ENCODE assay signal across 15 mouse cellular contexts in genomic region chr16:39402101-39402749, GRCm38 (mm10).
DNase-seq lines count a peak whose midpoint lies in the region; ATAC-seq lines count a peak whose summit lies in the region.
"Had no signal": no experiment of that assay in that cellular context is flagged by ENCODE, and none has a peak within 500 bp of the region (broad histone marks: within the 10 kb centered on the region; RNA-seq: fewer than 3 reads in every experiment).

No protein-coding gene starts in this region.

- H3K9me3 ChIP-seq in hindbrain, embryonic 15.5 days: no peaks in the 10 kb centered on the region
- H3K9me3 ChIP-seq: liver, embryonic 13.5 days; neural tube, embryonic 13.5 days had no signal

- no peak overlapping the region for H3K4me3 ChIP-seq in hindbrain, embryonic 15.5 days
- H3K4me3 ChIP-seq: liver, embryonic 13.5 days; neural tube, embryonic 13.5 days had no signal

- no peaks in the 10 kb centered on the region for H3K4me1 ChIP-seq in hindbrain, embryonic 15.5 days (replicated peaks)
- H3K4me1 ChIP-seq: liver, embryonic 13.5 days; neural tube, embryonic 13.5 days had no signal

- H3K27me3 ChIP-seq in hindbrain, embryonic 15.5 days: no peaks in the 10 kb centered on the region
- H3K27me3 ChIP-seq: liver, embryonic 13.5 days; neural tube, embryonic 13.5 days had no signal

- DNase-seq in cerebellum, postnatal 36 days: no peak
- peak; percentile 2 to 4 for DNase-seq in cerebellum, adult 18-20 months
- peak; percentile 37 to 50 for DNase-seq in left cerebral cortex, postnatal 25 days (ENCODE audit: low spot score in 2 of 2)
- no peak for DNase-seq in adrenal gland, adult (ENCODE audit: inconsistent age in 2 of 2, low spot score in 1 of 2)
- no peak for DNase-seq in gastrocnemius, adult 8-10 months (ENCODE audit: low spot score in 2 of 2)
- DNase-seq in heart, postnatal 10 days: no peak
- DNase-seq: adrenal gland, postnatal 36 days; gastrocnemius, postnatal 25 days; heart, postnatal 4 days; liver, embryonic 13.5 days had no signal

- WGBS in hindbrain, embryonic 15.5 days: 53% methylated on average over 4 of the region's 4 CpGs

- intact Hi-C loops in left cerebral cortex, postnatal 25 days (cut with DNase I): no loop called here
- intact Hi-C loops in heart, postnatal 10 days (cut with DNase I): no loop called here

- H3K9ac ChIP-seq in hindbrain, embryonic 15.5 days: no peak overlapping the region
- H3K9ac ChIP-seq: liver, embryonic 13.5 days; neural tube, embryonic 13.5 days had no signal

- 0 out of 2 replicates have a peak, but pooled peaks have one; percentile 15 for ATAC-seq in cerebellum, adult (ENCODE audit: insufficient number of reproducible peaks, low FRiP score, low TSS enrichment)
- peak; percentile 71; the same call in 1 of the 2 replicates for ATAC-seq in hindbrain, embryonic 15.5 days (ENCODE audit: low FRiP score, low read depth)

- H3K4me2 ChIP-seq in hindbrain, embryonic 15.5 days: no peak overlapping the region
- H3K4me2 ChIP-seq: liver, embryonic 13.5 days; neural tube, embryonic 13.5 days had no signal

- no peaks in the 10 kb centered on the region for H3K36me3 ChIP-seq in hindbrain, embryonic 15.5 days
- H3K36me3 ChIP-seq: G1E; liver, embryonic 13.5 days; neural tube, embryonic 13.5 days had no signal

- H3K27ac ChIP-seq in hindbrain, embryonic 15.5 days (replicated peaks): no peak overlapping the region
- H3K27ac ChIP-seq: liver, embryonic 13.5 days; macrophage; neural tube, embryonic 13.5 days had no signal

Comparison
In these comparisons a context has a peak if more than half of its experiments do, and no peak if none do; other contexts are left out.
1. DNase-seq: peak in cerebellum, adult 18-20 months (2 of 2) and left cerebral cortex, postnatal 25 days (2 of 2); none in cerebellum, postnatal 36 days (0 of 2), adrenal gland, adult (0 of 2), gastrocnemius, adult 8-10 months (0 of 2) and heart, postnatal 10 days (0 of 2).